8 mouse cellular contexts compared by ENCODE assay signal in genomic region chr5:102874605-102875298, GRCm38 (mm10).
DNase-seq lines count a peak whose midpoint lies in the region; ATAC-seq and TF ChIP-seq lines count a peak whose summit lies in the region.
"Had no signal": no experiment of that assay in that cellular context is flagged by ENCODE, and none has a peak within 500 bp of the region (broad histone marks: within the 10 kb centered on the region; RNA-seq: fewer than 3 reads in every experiment).

No protein-coding gene starts in this region.

- H3K36me3 ChIP-seq in forebrain, embryonic 16.5 days (ENCODE audit: control insufficient read depth, insufficient read depth), result no peaks in the 10 kb centered on the region
- H3K36me3 ChIP-seq in hindbrain, embryonic 13.5 days, result no peaks in the 10 kb centered on the region
- H3K36me3 ChIP-seq: stomach, embryonic 15.5 days had no signal

- DNase-seq in Patski (ENCODE audit: low read depth, low spot score), result peak; percentile 58
- DNase-seq in cerebellum, adult 11 months, result peak; percentile 33
- peak; percentile 72 to 74 for DNase-seq in layer of hippocampus, adult 2 months (ENCODE audit: low spot score in 2 of 2)
- peak; percentile 74 for DNase-seq in lung, postnatal 36 days
- DNase-seq in skeletal muscle tissue, adult 2 months (ENCODE audit: low read depth, low spot score), result peak; percentile 50

- no peak overlapping the region for H3K27ac ChIP-seq in forebrain, embryonic 16.5 days (ENCODE audit: low read length)
- no peak overlapping the region for H3K27ac ChIP-seq in hindbrain, embryonic 13.5 days
- no peak overlapping the region for H3K27ac ChIP-seq in layer of hippocampus, adult 2 months
- H3K27ac ChIP-seq: stomach, embryonic 15.5 days had no signal

- in situ Hi-C loops in Patski (cut with MboI; ENCODE audit: low pct_unique_long_range_greater_than_20kb), result loop anchor here (5.0 to 25.0 kb wide), 4 partner anchors 167 to 788 kb away; partner anchors contain the start of gene 1700016H13Rik

- ATAC-seq in Patski, result peak; percentile 83
- ATAC-seq in forebrain, embryonic 16.5 days, result peak; percentile 78
- 0 out of 2 replicates have a peak, but pooled peaks have one; percentile 39 for ATAC-seq in hindbrain, embryonic 13.5 days (ENCODE audit: low FRiP score)

- no peaks in the 10 kb centered on the region for H3K9me3 ChIP-seq in forebrain, embryonic 16.5 days (ENCODE audit: control insufficient read depth, low read length)
- H3K9me3 ChIP-seq in hindbrain, embryonic 13.5 days, result no peaks in the 10 kb centered on the region
- H3K9me3 ChIP-seq: stomach, embryonic 15.5 days had no signal

- no peaks in the 10 kb centered on the region for H3K27me3 ChIP-seq in Patski
- H3K27me3 ChIP-seq in forebrain, embryonic 16.5 days (replicated peaks; ENCODE audit: control insufficient read depth, insufficient read depth, low read length), result no peaks in the 10 kb centered on the region
- no peaks in the 10 kb centered on the region for H3K27me3 ChIP-seq in hindbrain, embryonic 13.5 days
- H3K27me3 ChIP-seq: stomach, embryonic 15.5 days had no signal

- H3K4me2 ChIP-seq in forebrain, embryonic 16.5 days (ENCODE audit: low read length), result no peak overlapping the region
- no peak overlapping the region for H3K4me2 ChIP-seq in hindbrain, embryonic 13.5 days
- H3K4me2 ChIP-seq: stomach, embryonic 15.5 days had no signal

- no peak overlapping the region for H3K4me3 ChIP-seq in forebrain, embryonic 16.5 days (replicated peaks; ENCODE audit: low read length)
- H3K4me3 ChIP-seq in hindbrain, embryonic 13.5 days, result no peak overlapping the region
- H3K4me3 ChIP-seq in layer of hippocampus, adult 2 months, result peak overlapping the region; percentile 44
- H3K4me3 ChIP-seq: stomach, embryonic 15.5 days had no signal

- no peaks in the 10 kb centered on the region for H3K4me1 ChIP-seq in forebrain, embryonic 16.5 days (replicated peaks; ENCODE audit: control insufficient read depth, insufficient read depth, low read length)
- H3K4me1 ChIP-seq in hindbrain, embryonic 13.5 days (replicated peaks), result no peaks in the 10 kb centered on the region
- H3K4me1 ChIP-seq: stomach, embryonic 15.5 days had no signal

- TF ChIP-seq CTCF in Patski (IDR thresholded peaks at IDR 0.05), result peak; percentile 93
- TF ChIP-seq CTCF in layer of hippocampus, adult 2 months (conservative IDR thresholded peaks at IDR 0.05), result peak; percentile 89

- CTCF ChIA-PET in Patski (lab: Charles Lee), result interaction anchor here (0.7 to 3.1 kb wide), 27 partner anchors 8 to 667 kb away, joined by 3 to 40 read pairs (median 4); no protein-coding TSS in a partner anchor

- POLR2A ChIA-PET in Patski (lab: Charles Lee), result interaction anchor here (0.6 to 1.3 kb wide), 4 partner anchors 29 to 181 kb away, joined by 3 to 4 read pairs (median 4); no protein-coding TSS in a partner anchor

- no peak overlapping the region for H3K9ac ChIP-seq in forebrain, embryonic 16.5 days (replicated peaks; ENCODE audit: low read depth, low read length)
- H3K9ac ChIP-seq in hindbrain, embryonic 13.5 days, result no peak overlapping the region
- H3K9ac ChIP-seq: stomach, embryonic 15.5 days had no signal

- 39% methylated on average over 11 of the region's 11 CpGs for WGBS in forebrain, embryonic 16.5 days
- 45% methylated on average over 11 of the region's 11 CpGs for WGBS in hindbrain, embryonic 13.5 days
